Mouse (Mus musculus) heart, postnatal 0 days (tissue): Measurements from ENCODE around the gene Hadha. TPM values are rescaled to one million over a fixed set of nuclear protein-coding genes. Genes with fewer than 3 reads are reported as not detected.
A peak's percentile ranks its signal among the peaks of the same experiment; 100 is the strongest.

Experiments
- ATAC-seq: fragments of 200-750 bp; cut with Nextera tagmentation; 2 replicates; pipeline ENCODE4 v1.8.0; 2017; ENCODE audit warnings: low read depth, moderate number of reproducible peaks, moderate library complexity; ENCODE audit not compliant: insufficient read depth
- DNase-seq: peaks from one replicate; pipeline ENCODE4 v3.0.0-alpha.2; 2016; ENCODE audit warnings: low spot score
- H3K27ac ChIP-seq: fragments of 300-500 bp; sonication (generic); 2 replicates; pipeline ENCODE4 v1.5.1; 2014; ENCODE audit warnings: low read depth, mild to moderate bottlenecking
- H3K27me3 ChIP-seq: fragments of 300-500 bp; sonication (generic); 2 replicates; pipeline ENCODE4 v1.6.1; 2014; ENCODE audit warnings: low read length, mixed read lengths; ENCODE audit not compliant: control insufficient read depth, insufficient read depth
- H3K36me3 ChIP-seq: fragments of 300-500 bp; sonication (generic); replicated peaks from 2 replicates; pipeline ENCODE4 v1.6.1; 2014; ENCODE audit warnings: low read length, mixed read lengths; ENCODE audit not compliant: control insufficient read depth, insufficient read depth
- H3K4me1 ChIP-seq: fragments of 300-500 bp; sonication (generic); 2 replicates; pipeline ENCODE4 v1.6.1; 2014; ENCODE audit warnings: antibody characterized with exemption; ENCODE audit not compliant: control insufficient read depth, insufficient read depth
- H3K4me2 ChIP-seq: fragments of 300-500 bp; sonication (generic); 2 replicates; pipeline ENCODE4 v1.6.1; 2014; ENCODE audit warnings: low read depth, mild to moderate bottlenecking, low read length, moderate library complexity
- H3K4me3 ChIP-seq: fragments of 300-500 bp; sonication (generic); 2 replicates; pipeline ENCODE4 v1.5.1; 2014; ENCODE audit warnings: low read depth, low read length
- H3K9ac ChIP-seq: fragments of 300-500 bp; sonication (generic); replicated peaks from 2 replicates; pipeline ENCODE4 v1.6.1; 2014; ENCODE audit warnings: low read depth, low read length, mixed read lengths
- H3K9me3 ChIP-seq: fragments of 300-500 bp; sonication (generic); replicated peaks from 2 replicates; pipeline ENCODE4 v1.6.1; 2016; ENCODE audit warnings: low read length; ENCODE audit not compliant: control insufficient read depth
- CTCF ChIP-seq: IDR thresholded peaks from 2 replicates; pipeline ENCODE4 v1.5.1; 2016; ENCODE audit warnings: antibody characterized with exemption, control low read depth, low read depth
- EP300 ChIP-seq: IDR thresholded peaks from 2 replicates; pipeline ENCODE4 v1.6.1; 2016; ENCODE audit warnings: antibody characterized with exemption, low read depth
- WGBS: fragments of 180-500 bp; shearing (Covaris S2); extraction: QIAGEN DNeasy Blood & Tissue Kit; methylation state at CpG from one replicate; pipeline ENCODE4 v1.1.7; 2014; 5-methylcytosine and 5-hydroxymethylcytosine counted together
- microRNA counts: library from miRNA; unstranded; fragments of <30 nt; microRNA quantifications from one replicate; lab custom pipeline; 2015
- microRNA-seq: library from miRNA; unstranded; fragments of <30 nt; microRNA quantifications from one replicate; pipeline ENCODE4, GENCODE M21; 2016
- polyA plus RNA-seq: library from polyadenylated mRNA; unstranded; fragments of >200 nt; fragmentation: Nextera tagmentation; extraction: Ambion mirVana; gene quantifications from 2 replicates; pipeline ENCODE4 v1.2.1, GENCODE M21; 2015
- total RNA-seq: library from RNA; depleted of rRNA; stranded (reverse); fragments of >200 nt; gene quantifications from 2 replicates; pipeline ENCODE4 v1.2.3, GENCODE M21; 2014; ENCODE audit warnings: low replicate concordance; rRNA removed

The Hadha gene
- total and polyA plus RNA-seq, 2 experiments from 2014 or later, result 497 to 722 TPM

- TF ChIP-seq EP300, result no peak
- TF ChIP-seq CTCF, result no peak
- Histone ChIP-seq H3K36me3 (peaks cover 26% of the 10 kb centered on the region), H3K9me3 (no peaks in the 10 kb centered on the region), H3K4me1 (0 out of 2 replicates have a peak, but pooled peaks cover 12% of the 10 kb centered on the region), H3K4me3 (peak overlapping the region; percentile 71), H3K27ac (no peak overlapping the region), H3K27me3 (no peaks in the 10 kb centered on the region), H3K9ac (peak overlapping the region; percentile 67; the same call in 1 of the 2 replicates), H3K4me2 (peak overlapping the region; percentile 95)
- DNase-seq (no peak), ATAC-seq (no peak)
- WGBS, result 39% methylated on average over 3 of the region's 3 CpGs
Measured at GRCm38 (mm10) chr5:30072377-30072776, 82.6 kb downstream of the Hadha start.

- no peak overlapping the region for H3K9ac ChIP-seq
Measured at GRCm38 (mm10) chr5:30071677-30072076, 83.3 kb downstream of the Hadha start.

More at GRCm38 (mm10) chr5:30071677-30072076, 83.3 kb downstream of the Hadha start:
- Histone ChIP-seq H3K4me1 (0 out of 2 replicates have a peak, but pooled peaks cover 12% of the 10 kb centered on the region), H3K4me2 (peak overlapping the region; percentile 95; the same call in 1 of the 2 replicates), H3K36me3 (peaks cover 31% of the 10 kb centered on the region), H3K27me3 (no peaks in the 10 kb centered on the region), H3K4me3 (peak overlapping the region; percentile 71; the same call in 1 of the 2 replicates), H3K27ac (no peak overlapping the region), H3K9me3 (no peaks in the 10 kb centered on the region)
- WGBS, result 72% methylated on average over 6 of the region's 6 CpGs
- DNase-seq (no peak), ATAC-seq (no peak)
- TF ChIP-seq EP300 (no peak), CTCF (no peak)

MicroRNAs encoded within 50 kb of the gene (microRNA counts, 519-probe panel; counts per million panel counts)
- not detected for microRNA mmu-miR-1960 (lab: Ali Mortazavi, UCI)

Small RNA genes lying within 50 kb of the gene (microRNA-seq; reads per million reads assigned to microRNA genes)
- 1.4 reads per million for gene Mir1960

Other genes with a start within 250 kb of the Hadha start
- gene Il6, start 142.0 kb downstream of the Hadha start, total RNA-seq, result 0.81 TPM in 1 of 2 replicates, not detected in the other
- gene Il6, start 142.0 kb downstream of the Hadha start, polyA plus RNA-seq, result 0.58 and 0.64 TPM in 2 replicates
- gene Tyms, start 81.5 kb downstream of the Hadha start, total RNA-seq, result 14.7 and 27.6 TPM in 2 replicates
- 48.1 and 50.0 TPM in 2 replicates for gene Tyms, start 81.5 kb downstream of the Hadha start, polyA plus RNA-seq
- 0.70 TPM in 1 of 2 replicates, not detected in the other for gene Garem2, start 50.0 kb downstream of the Hadha start, total RNA-seq
- gene Garem2, start 50.0 kb downstream of the Hadha start, polyA plus RNA-seq, result 0.12 and 0.14 TPM in 2 replicates
- gene 3110082J24Rik, start 49.1 kb downstream of the Hadha start, total RNA-seq, result not detected in 2 replicates
- not detected in 2 replicates for gene 3110082J24Rik, start 49.1 kb downstream of the Hadha start, polyA plus RNA-seq
- 669 and 1,098 TPM in 2 replicates for gene Hadhb, start 86 bp upstream of the Hadha start, total RNA-seq
- 1,207 and 1,270 TPM in 2 replicates for gene Hadhb, start 86 bp upstream of the Hadha start, polyA plus RNA-seq
- gene Adgrf3, start 50.6 kb upstream of the Hadha start, total RNA-seq, result 0.08 and 0.43 TPM in 2 replicates
- gene Adgrf3, start 50.6 kb upstream of the Hadha start, polyA plus RNA-seq, result 0.23 and 0.60 TPM in 2 replicates
- gene Selenoi, start 77.4 kb upstream of the Hadha start, total RNA-seq, result 49.1 and 76.1 TPM in 2 replicates
- 7.3 and 9.4 TPM in 2 replicates for gene Selenoi, start 77.4 kb upstream of the Hadha start, polyA plus RNA-seq
- gene Drc1, start 126.2 kb upstream of the Hadha start, total RNA-seq, result 0.19 and 0.89 TPM in 2 replicates
- 0.04 and 0.16 TPM in 2 replicates for gene Drc1, start 126.2 kb upstream of the Hadha start, polyA plus RNA-seq